Mouse (Mus musculus): ENCODE results near the gene Gatc.

DNA sequence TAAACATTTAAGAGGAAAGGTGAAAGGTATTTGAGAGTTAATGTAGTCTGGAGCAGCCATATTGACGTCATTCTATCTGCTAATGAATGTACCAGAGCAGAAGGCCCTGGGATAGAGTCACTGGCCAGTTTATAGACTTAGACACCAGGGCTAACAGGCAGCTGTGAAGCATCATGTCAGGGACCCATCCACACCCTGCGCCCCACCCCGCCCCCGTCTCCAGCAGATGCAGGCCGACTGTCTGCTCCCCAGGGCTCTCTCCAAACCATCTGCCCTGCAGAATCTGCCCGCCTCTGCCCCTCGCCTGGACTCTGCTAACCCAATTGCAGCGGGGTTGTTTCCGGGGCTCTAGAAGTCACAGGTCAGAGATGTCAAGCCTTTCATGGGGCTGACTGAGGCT lies 30.8 kb upstream of the Gatc start:
- no peak for TF ChIP-seq CTCF (IDR thresholded peaks at IDR 0.05; ENCODE audit: control insufficient read depth, insufficient read depth, low read length)
- TF ChIP-seq POLR2A (IDR thresholded peaks at IDR 0.05; ENCODE audit: borderline replicate concordance, control insufficient read depth, low read depth, low read length): no peak

Measured in bone marrow, adult 2 months (tissue).